Mouse (Mus musculus) CD4-positive, CD25-positive, alpha-beta regulatory T cell (primary cell): ENCODE measurements around the gene Glud1. TPM values are rescaled to one million over a fixed set of nuclear protein-coding genes. Genes with fewer than 3 reads are reported as not detected.

Source experiments
- polyA plus RNA-seq: library from polyadenylated mRNA; unstranded; fragments of 100-300 nt; shearing (Covaris generic); gene quantifications from one replicate; pipeline ENCODE4 v1.2.1, GENCODE M21; 2017

Glud1 gene
- 142 TPM for polyA plus RNA-seq

GRCm38 (mm10) chr14:34310234-34310965 is at the start of gene Glud1, which contains the start of gene Shld2:
Gene Glud1 (plus strand): TSS chr14:34310727.
Gene Shld2 (minus strand): TSS chr14:34310493.

GRCm38 (mm10) chr14:34355301-34355700 is 44.8 kb downstream of the Glud1 start, which contains the start of gene Fam25c:
Gene Fam25c (minus strand): TSS chr14:34355433.

GRCm38 (mm10) chr14:34374577-34374976 is 64.0 kb downstream of the Glud1 start, which contains the start of gene Sncg:
Gene Sncg (minus strand): TSS chr14:34374789.

GRCm38 (mm10) chr14:34375415-34375904 is 64.9 kb downstream of the Glud1 start, which contains the start of gene Mmrn2:
Gene Mmrn2 (plus strand): TSS chr14:34375465.

Other genes starting within 250 kb of the Glud1 start
- gene Anxa8, start 224.7 kb upstream of the Glud1 start, polyA plus RNA-seq, result not detected
- gene A630023A22Rik, start 208.0 kb upstream of the Glud1 start, polyA plus RNA-seq, result not detected
- gene Npy4r, start 158.2 kb upstream of the Glud1 start, polyA plus RNA-seq, result not detected
- 0.02 TPM for gene Gprin2, start 109.1 kb upstream of the Glud1 start, polyA plus RNA-seq
- 0.19 TPM for gene Syt15, start 91.1 kb upstream of the Glud1 start, polyA plus RNA-seq
- 26.1 TPM for gene Shld2, start 234 bp upstream of the Glud1 start, polyA plus RNA-seq
- not detected for gene Fam25c, start 44.7 kb downstream of the Glud1 start, polyA plus RNA-seq
- not detected for gene Sncg, start 64.1 kb downstream of the Glud1 start, polyA plus RNA-seq
- gene Mmrn2, start 64.7 kb downstream of the Glud1 start, polyA plus RNA-seq, result 0.06 TPM
- gene Bmpr1a, start 192.6 kb downstream of the Glud1 start, polyA plus RNA-seq, result 1.0 TPM
- not detected for gene 9230112D13Rik, start 212.1 kb downstream of the Glud1 start, polyA plus RNA-seq